Mouse (Mus musculus): Measurements from ENCODE around the gene Pak1ip1. TPM values are rescaled to one million over a fixed set of nuclear protein-coding genes. Genes with fewer than 3 reads are reported as not detected.

Gene Pak1ip1
- 56.6 and 60.2 TPM in 2 replicates for polyA plus RNA-seq (2012; rRNA removed)

GRCm38 (mm10) chr13:41000926-41001639, at the start of gene Pak1ip1:
Gene Pak1ip1, plus strand, starts transcription at chr13:41001023.
- Histone ChIP-seq H3K36me3 (ENCODE audit: control insufficient read depth, insufficient read depth, low read length) (peaks cover 10% of the 10 kb centered on the region), H3K4me3 (ENCODE audit: control insufficient read depth, insufficient read depth, low read length) (peak within 1 kb of the TSS; percentile 82), H3K4me1 (replicated peaks; ENCODE audit: control insufficient read depth, insufficient read depth, low read length) (peaks cover 7% of the 10 kb centered on the region), H3K27me3 (ENCODE audit: control insufficient read depth, insufficient read depth, low read length) (no peaks in the 10 kb centered on the region), H3K27ac (ENCODE audit: control insufficient read depth, insufficient read depth, low read length) (peak within 1 kb of the TSS; percentile 88)
- TF ChIP-seq POLR2A (IDR thresholded peaks at IDR 0.05; ENCODE audit: control insufficient read depth, extremely low read depth, insufficient read depth, low read length, poor library complexity) = no peak
- no peak; the same call in 1 of the 2 replicates for TF ChIP-seq CTCF (IDR thresholded peaks at IDR 0.05; ENCODE audit: borderline replicate concordance, control insufficient read depth, extremely low read depth, insufficient read depth, low read length, poor library complexity)
- peak; percentile 91 for DNase-seq
- under 1% methylated on average over 58 of the region's 58 CpGs for WGBS

GRCm38 (mm10) chr13:40951386-40951976, 49.3 kb upstream of the Pak1ip1 start:
- no peak overlapping the region for H3K4me3 ChIP-seq (ENCODE audit: control insufficient read depth, insufficient read depth, low read length)
- DNase-seq = no peak
- H3K27ac ChIP-seq (ENCODE audit: control insufficient read depth, insufficient read depth, low read length) = no peak overlapping the region
- 95% methylated on average over 10 of the region's 10 CpGs for WGBS
- no peak for TF ChIP-seq POLR2A (IDR thresholded peaks at IDR 0.05; ENCODE audit: control insufficient read depth, extremely low read depth, insufficient read depth, low read length, poor library complexity)
- TF ChIP-seq CTCF (IDR thresholded peaks at IDR 0.05; ENCODE audit: borderline replicate concordance, control insufficient read depth, extremely low read depth, insufficient read depth, low read length, poor library complexity) = no peak
- H3K4me1 ChIP-seq (replicated peaks; ENCODE audit: control insufficient read depth, insufficient read depth, low read length) = no peaks in the 10 kb centered on the region
- H3K27me3 ChIP-seq (ENCODE audit: control insufficient read depth, insufficient read depth, low read length) = no peaks in the 10 kb centered on the region
- no peaks in the 10 kb centered on the region for H3K36me3 ChIP-seq (ENCODE audit: control insufficient read depth, insufficient read depth, low read length)

GRCm38 (mm10) chr13:40953231-40953630, 47.6 kb upstream of the Pak1ip1 start:
- H3K27me3 ChIP-seq (ENCODE audit: control insufficient read depth, insufficient read depth, low read length) = no peaks in the 10 kb centered on the region
- no peak for TF ChIP-seq CTCF (IDR thresholded peaks at IDR 0.05; ENCODE audit: borderline replicate concordance, control insufficient read depth, extremely low read depth, insufficient read depth, low read length, poor library complexity)
- TF ChIP-seq POLR2A (IDR thresholded peaks at IDR 0.05; ENCODE audit: control insufficient read depth, extremely low read depth, insufficient read depth, low read length, poor library complexity) = no peak
- no peak for DNase-seq
- H3K4me3 ChIP-seq (ENCODE audit: control insufficient read depth, insufficient read depth, low read length) = no peak overlapping the region
- H3K4me1 ChIP-seq (replicated peaks; ENCODE audit: control insufficient read depth, insufficient read depth, low read length) = no peaks in the 10 kb centered on the region
- 86% methylated on average over 6 of the region's 6 CpGs for WGBS
- H3K36me3 ChIP-seq (ENCODE audit: control insufficient read depth, insufficient read depth, low read length) = no peaks in the 10 kb centered on the region
- H3K27ac ChIP-seq (ENCODE audit: control insufficient read depth, insufficient read depth, low read length) = no peak overlapping the region

GRCm38 (mm10) chr13:40955773-40956172, 45.0 kb upstream of the Pak1ip1 start:
- Histone ChIP-seq H3K4me1 (replicated peaks; ENCODE audit: control insufficient read depth, insufficient read depth, low read length) (no peaks in the 10 kb centered on the region), H3K27ac (ENCODE audit: control insufficient read depth, insufficient read depth, low read length) (no peak overlapping the region), H3K36me3 (ENCODE audit: control insufficient read depth, insufficient read depth, low read length) (no peaks in the 10 kb centered on the region), H3K27me3 (ENCODE audit: control insufficient read depth, insufficient read depth, low read length) (no peaks in the 10 kb centered on the region), H3K4me3 (ENCODE audit: control insufficient read depth, insufficient read depth, low read length) (no peak overlapping the region)
- no peak for TF ChIP-seq POLR2A (IDR thresholded peaks at IDR 0.05; ENCODE audit: control insufficient read depth, extremely low read depth, insufficient read depth, low read length, poor library complexity)
- no peak for TF ChIP-seq CTCF (IDR thresholded peaks at IDR 0.05; ENCODE audit: borderline replicate concordance, control insufficient read depth, extremely low read depth, insufficient read depth, low read length, poor library complexity)
- WGBS = 89% methylated on average over 7 of the region's 7 CpGs
- no peak for DNase-seq

- DNase-seq = no peak
- 91% methylated on average over 10 of the region's 10 CpGs for WGBS
- Histone ChIP-seq H3K36me3 (ENCODE audit: control insufficient read depth, insufficient read depth, low read length) (no peaks in the 10 kb centered on the region), H3K27me3 (ENCODE audit: control insufficient read depth, insufficient read depth, low read length) (no peaks in the 10 kb centered on the region), H3K4me1 (replicated peaks; ENCODE audit: control insufficient read depth, insufficient read depth, low read length) (peaks cover 21% of the 10 kb centered on the region), H3K4me3 (ENCODE audit: control insufficient read depth, insufficient read depth, low read length) (no peak overlapping the region), H3K27ac (ENCODE audit: control insufficient read depth, insufficient read depth, low read length) (no peak overlapping the region)
- TF ChIP-seq POLR2A (IDR thresholded peaks at IDR 0.05; ENCODE audit: control insufficient read depth, extremely low read depth, insufficient read depth, low read length, poor library complexity) (no peak), CTCF (IDR thresholded peaks at IDR 0.05; ENCODE audit: borderline replicate concordance, control insufficient read depth, extremely low read depth, insufficient read depth, low read length, poor library complexity) (no peak)
Observed at GRCm38 (mm10) chr13:40967609-40968008, 33.2 kb upstream of the Pak1ip1 start.

- no peak for DNase-seq
- H3K36me3 ChIP-seq (ENCODE audit: control insufficient read depth, insufficient read depth, low read length) = no peaks in the 10 kb centered on the region
- no peak for TF ChIP-seq POLR2A (IDR thresholded peaks at IDR 0.05; ENCODE audit: control insufficient read depth, extremely low read depth, insufficient read depth, low read length, poor library complexity)
- TF ChIP-seq CTCF (IDR thresholded peaks at IDR 0.05; ENCODE audit: borderline replicate concordance, control insufficient read depth, extremely low read depth, insufficient read depth, low read length, poor library complexity) = no peak
- no peaks in the 10 kb centered on the region for H3K27me3 ChIP-seq (ENCODE audit: control insufficient read depth, insufficient read depth, low read length)
- peaks cover 27% of the 10 kb centered on the region for H3K4me1 ChIP-seq (replicated peaks; ENCODE audit: control insufficient read depth, insufficient read depth, low read length)
- H3K27ac ChIP-seq (ENCODE audit: control insufficient read depth, insufficient read depth, low read length) = peak overlapping the region; percentile 70
- H3K4me3 ChIP-seq (ENCODE audit: control insufficient read depth, insufficient read depth, low read length) = no peak overlapping the region
- WGBS = 22% methylated on average over 5 of the region's 5 CpGs
Observed at GRCm38 (mm10) chr13:40968564-40968963, 32.3 kb upstream of the Pak1ip1 start.
